Mouse (Mus musculus) WW6 (cell line): ENCODE data around the gene Dvl2.

Experiments
- DNase-seq: peaks from one replicate; pipeline ENCODE4 v3.0.0-alpha.2; 2013; ENCODE audit warnings: low read depth, low spot score

Gene Dvl2

GRCm38 (mm10) chr11:70028401-70029129, 28.2 kb downstream of the Dvl2 start:
- DNase-seq: no peak

GRCm38 (mm10) chr11:70029130-70029801, 28.9 kb downstream of the Dvl2 start:
- DNase-seq: peak; percentile 98

- no peak for DNase-seq
Observed at GRCm38 (mm10) chr11:70029829-70030550, 29.6 kb downstream of the Dvl2 start.

DNA sequence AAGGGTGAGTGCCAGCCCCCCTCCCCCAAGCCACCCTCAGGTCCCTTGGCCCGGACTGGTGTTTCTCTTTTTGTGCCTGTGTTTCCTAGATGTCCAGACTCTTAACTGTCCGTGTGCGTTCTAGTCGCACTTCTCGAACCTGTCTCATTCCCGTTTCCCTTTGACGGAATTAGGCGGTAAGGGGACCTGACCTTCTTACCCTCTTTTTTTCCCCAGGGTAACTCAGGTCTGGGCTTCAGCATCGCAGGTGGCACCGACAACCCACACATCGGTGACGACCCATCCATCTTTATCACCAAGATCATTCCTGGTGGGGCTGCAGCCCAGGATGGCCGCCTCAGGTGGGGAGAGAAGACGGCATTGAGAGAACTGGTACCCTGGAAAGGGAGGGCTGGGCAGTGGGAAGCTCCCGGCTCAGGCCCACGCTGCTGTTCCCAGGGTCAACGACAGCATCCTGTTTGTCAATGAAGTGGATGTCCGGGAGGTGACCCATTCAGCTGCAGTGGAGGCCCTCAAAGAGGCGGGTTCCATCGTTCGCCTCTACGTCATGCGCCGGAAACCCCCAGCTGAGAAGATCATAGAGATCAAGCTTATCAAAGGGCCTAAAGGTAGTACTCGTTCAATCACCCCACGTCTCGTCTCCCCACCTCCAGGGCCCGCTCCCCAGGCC, 30.4 kb downstream of the Dvl2 start:
- DNase-seq: no peak

- DNase-seq: no peak
Observed at GRCm38 (mm10) chr11:70031321-70031670, 30.9 kb downstream of the Dvl2 start.

DNA sequence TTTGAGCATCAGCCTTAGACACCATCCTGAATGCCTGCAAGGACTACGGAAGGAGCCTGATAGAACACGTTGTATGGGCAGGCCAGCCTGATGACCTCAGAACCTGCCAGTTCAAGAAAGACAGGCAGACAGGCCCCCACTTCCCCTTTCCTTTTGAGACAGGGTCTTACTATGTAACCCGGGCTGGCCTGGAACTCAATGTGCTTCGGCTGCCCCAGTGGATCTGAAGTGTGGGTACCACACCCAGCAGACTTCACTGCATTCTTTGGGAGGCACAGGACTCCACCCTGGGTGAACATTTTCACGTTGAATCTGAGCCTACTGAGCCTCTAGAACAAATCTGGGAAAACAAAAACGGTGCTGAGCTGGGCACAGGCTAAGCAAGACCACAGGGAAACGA, 37.8 kb downstream of the Dvl2 start:
- DNase-seq: no peak

GRCm38 (mm10) chr11:70039631-70040030, 39.2 kb downstream of the Dvl2 start:
- DNase-seq: no peak

GRCm38 (mm10) chr11:70040184-70040583, 39.8 kb downstream of the Dvl2 start:
- no peak for DNase-seq

DNA sequence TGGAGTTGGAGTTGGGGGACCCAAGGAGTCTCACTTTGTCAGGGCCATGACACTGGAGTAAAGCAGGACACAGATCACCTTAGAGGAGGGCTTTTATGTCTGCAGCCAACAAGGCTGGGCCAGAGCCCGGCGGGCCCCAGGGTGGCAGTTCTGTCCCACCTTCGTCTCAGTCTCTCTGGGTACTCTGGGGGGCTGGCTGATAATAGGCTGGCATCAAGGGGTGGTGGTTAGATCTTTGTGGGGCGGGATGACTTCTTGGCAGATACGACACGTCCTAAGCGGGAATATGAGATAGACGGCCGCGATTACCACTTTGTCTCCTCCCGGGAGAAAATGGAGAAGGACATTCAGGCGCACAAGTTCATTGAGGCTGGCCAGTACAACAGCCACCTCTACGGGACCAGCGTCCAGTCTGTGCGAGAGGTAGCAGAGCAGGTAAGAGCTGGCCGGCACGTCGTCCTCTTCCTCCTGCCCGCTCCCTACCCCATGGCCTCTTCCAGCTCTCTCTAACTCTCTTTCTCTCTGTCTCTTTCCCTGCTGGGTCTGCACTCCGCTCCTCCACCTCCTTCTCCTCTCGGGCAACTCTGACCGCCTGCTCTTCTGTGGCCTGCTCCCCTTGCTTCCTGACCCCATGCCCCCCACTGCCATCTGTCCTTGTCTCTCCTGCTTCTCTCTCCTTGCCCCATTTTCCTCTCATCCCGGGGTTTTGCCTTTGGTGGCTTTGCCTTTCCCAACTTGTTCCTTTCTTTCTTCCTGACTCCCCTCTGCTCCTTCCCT, 42.1 kb downstream of the Dvl2 start:
- no peak for DNase-seq

DNA sequence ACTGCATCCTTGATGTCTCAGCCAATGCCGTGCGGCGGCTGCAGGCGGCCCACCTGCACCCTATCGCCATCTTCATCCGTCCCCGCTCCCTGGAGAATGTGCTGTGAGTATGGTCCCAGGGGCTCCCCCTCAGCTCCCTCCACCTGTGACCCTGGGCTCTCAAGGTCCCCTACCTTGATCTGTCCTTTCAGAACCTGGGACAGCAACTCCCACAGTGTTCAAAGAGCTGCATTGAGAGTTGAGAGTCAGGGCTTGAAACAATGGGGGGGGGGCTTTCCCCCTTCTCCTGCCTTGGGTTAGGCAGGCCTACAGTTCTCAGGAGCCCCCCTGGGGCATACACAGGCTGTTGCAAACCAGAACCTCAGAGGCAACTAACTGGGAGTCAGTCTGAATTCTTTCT, 43.3 kb downstream of the Dvl2 start:
- DNase-seq: no peak

- DNase-seq: no peak
Observed at GRCm38 (mm10) chr11:70045435-70045834, 45.0 kb downstream of the Dvl2 start.

DNA sequence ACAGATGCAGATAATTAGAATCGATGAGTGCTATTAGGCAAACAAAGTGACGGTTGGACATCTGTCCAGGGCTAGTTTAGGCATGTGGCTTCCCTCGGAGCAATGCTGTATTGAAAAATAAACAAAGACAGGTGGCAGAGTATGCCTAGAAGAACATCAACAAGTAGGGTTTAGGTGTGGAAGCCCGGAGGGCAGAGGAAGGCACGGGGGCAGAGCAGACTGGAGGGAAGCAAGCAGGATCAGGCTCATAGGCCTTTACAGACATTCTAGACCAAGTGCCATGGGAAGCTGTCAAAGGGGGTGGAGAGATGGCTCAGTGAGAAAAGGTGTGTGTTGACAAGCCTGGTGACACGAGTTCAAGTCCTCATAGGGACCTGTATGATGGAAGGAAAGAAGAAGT, 49.0 kb downstream of the Dvl2 start:
- no peak for DNase-seq

DNA sequence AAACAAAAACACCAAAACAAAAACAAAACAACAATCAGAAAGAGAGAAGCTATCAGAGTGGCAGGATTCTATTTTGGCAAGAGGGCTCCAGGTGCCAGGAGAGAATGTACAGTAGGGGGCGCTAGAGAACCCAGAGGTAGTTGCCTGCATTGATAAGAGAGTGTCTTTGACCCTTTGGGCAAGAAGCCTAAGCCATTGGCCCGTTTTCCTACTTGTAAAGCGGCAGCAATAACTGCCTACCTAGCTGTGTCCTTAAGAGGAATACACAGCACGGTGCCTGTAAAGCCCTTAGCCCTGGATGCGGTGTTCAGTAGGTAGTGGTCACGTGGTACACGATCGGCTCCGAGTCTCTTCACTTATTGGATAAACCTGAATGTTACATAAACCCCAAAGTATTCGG, 49.4 kb downstream of the Dvl2 start:
- no peak for DNase-seq

DNA sequence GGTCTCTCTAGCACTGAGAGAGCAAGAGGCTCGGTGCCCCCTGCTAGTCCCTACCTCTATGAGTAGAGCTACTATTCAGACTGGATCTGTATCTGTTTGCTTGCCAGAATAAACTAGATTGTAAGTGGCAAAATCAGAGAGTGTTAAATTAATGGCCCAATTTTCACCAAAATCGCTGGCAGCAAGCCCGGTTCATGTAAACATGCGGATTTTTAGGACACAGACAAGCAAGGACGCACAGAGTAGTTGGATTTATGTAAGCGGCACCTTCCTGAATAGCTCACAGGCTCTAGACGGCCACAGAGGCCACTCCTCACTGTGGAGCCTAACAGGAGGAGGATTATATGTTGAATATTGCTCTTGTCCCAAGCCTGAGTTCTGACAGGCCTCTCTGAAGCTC, 52.8 kb downstream of the Dvl2 start:
- no peak for DNase-seq

- no peak for DNase-seq
Observed at GRCm38 (mm10) chr11:70053898-70054570, 53.6 kb downstream of the Dvl2 start, which contains the start of gene Asgr1. TSS of gene Asgr1 (plus strand) at chr11:70054085.

GRCm38 (mm10) chr11:70055618-70056214, 55.3 kb downstream of the Dvl2 start:
- DNase-seq: peak; percentile 47

- no peak for DNase-seq
Observed at GRCm38 (mm10) chr11:70057805-70058204, 57.4 kb downstream of the Dvl2 start.

- no peak for DNase-seq
Observed at GRCm38 (mm10) chr11:70059930-70060329, 59.5 kb downstream of the Dvl2 start.
